Mouse (Mus musculus) embryonic fibroblast, embryonic 13.5 days (primary cell): ENCODE measurements around the gene Olfr314.

ENCODE experiments used
- CTCF ChIP-seq: IDR thresholded peaks from 2 replicates; pipeline ENCODE4 v1.5.1; 2011; ENCODE audit warnings: mild to moderate bottlenecking, control low read depth, low read length, moderate library complexity, borderline replicate concordance; ENCODE audit not compliant: insufficient read depth
- POLR2A ChIP-seq: IDR thresholded peaks from 2 replicates; pipeline ENCODE4 v1.6.1; 2011; ENCODE audit warnings: low read depth, mild to moderate bottlenecking, control low read depth, low read length, moderate library complexity

DNA sequence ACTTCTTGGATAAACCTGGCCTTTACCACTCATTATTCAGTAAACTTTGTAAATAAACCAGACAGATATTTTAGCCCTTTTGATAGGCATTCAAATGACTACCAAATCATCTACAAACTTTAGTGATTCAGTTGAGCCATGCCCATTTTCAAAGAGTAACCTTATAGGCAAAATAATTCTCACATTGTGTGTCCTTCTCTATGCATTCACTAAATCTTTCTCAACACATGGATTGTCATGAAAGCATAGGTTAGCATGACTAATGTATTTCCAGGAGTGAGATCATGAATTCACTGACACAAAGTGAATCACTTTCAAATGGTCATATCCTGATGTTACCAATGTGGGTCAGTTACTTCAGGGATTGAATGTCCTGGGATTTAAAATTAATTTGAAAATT is 9.9 kb upstream of the Olfr314 start, which contains the start of gene Olfr315:
- TF ChIP-seq CTCF, result no peak
- no peak for TF ChIP-seq POLR2A
